Mouse (Mus musculus) cortical plate, adult 2 months (tissue): Measurements from ENCODE around the gene Pip5k1b.

Source experiments
- CTCF ChIP-seq: fragments of 200-500 bp; IDR thresholded peaks from 2 replicates; pipeline ENCODE4 v1.5.1; 2011; ENCODE audit warnings: mild to moderate bottlenecking, control low read depth, low read length; ENCODE audit not compliant: insufficient read depth; ENCODE audit errors: extremely low read depth
- POLR2A ChIP-seq: fragments of 200-500 bp; IDR thresholded peaks from 2 replicates; pipeline ENCODE4 v1.6.1; 2011; ENCODE audit warnings: mild to moderate bottlenecking, low read length, control low read depth; ENCODE audit not compliant: insufficient read depth; ENCODE audit errors: extremely low read depth

GRCm38 (mm10) chr19:24521146-24521545 lies 34.5 kb downstream of the Pip5k1b start:
- no peak for TF ChIP-seq CTCF
- TF ChIP-seq POLR2A, result no peak
